Mouse (Mus musculus) stomach, embryonic 14.5 days (tissue): ENCODE measurements at regions not wholly inside any gene's neighbourhood (a gene's known extent, or its start where the extent isn't known, plus 50 kb on each side); places are given as distances from the start of the nearest gene placed in this dataset.

Experiments
- ATAC-seq: fragments of 200-750 bp; cut with Nextera tagmentation; 2 replicates; pipeline ENCODE4 v1.8.0; 2017; ENCODE audit warnings: low read depth, moderate TSS enrichment; ENCODE audit not compliant: insufficient number of reproducible peaks, insufficient read depth, low FRiP score
- H3K27ac ChIP-seq: fragments of 300-500 bp; sonication (generic); 2 replicates; pipeline ENCODE4 v1.5.1; 2014; ENCODE audit warnings: mild to moderate bottlenecking, low read length, moderate library complexity, mixed read lengths
- H3K27me3 ChIP-seq: fragments of 300-500 bp; sonication (generic); 2 replicates; pipeline ENCODE4 v1.6.1; 2014; ENCODE audit warnings: low read length, control low read depth, mixed read lengths; ENCODE audit not compliant: control insufficient read depth, insufficient read depth
- H3K36me3 ChIP-seq: fragments of 300-500 bp; sonication (generic); 2 replicates; pipeline ENCODE4 v1.6.1; 2014; ENCODE audit warnings: mild to moderate bottlenecking, control low read depth, low read length, moderate library complexity, mixed read lengths; ENCODE audit not compliant: control insufficient read depth, insufficient read depth
- H3K4me1 ChIP-seq: fragments of 300-500 bp; sonication (generic); 2 replicates; pipeline ENCODE4 v1.6.1; 2014; ENCODE audit warnings: low read length, control low read depth, mixed read lengths; ENCODE audit not compliant: control insufficient read depth, insufficient read depth
- H3K4me2 ChIP-seq: fragments of 300-500 bp; sonication (generic); replicated peaks from 2 replicates; pipeline ENCODE4 v1.6.1; 2014; ENCODE audit warnings: low read depth, low read length, control low read depth
- H3K4me3 ChIP-seq: fragments of 300-500 bp; sonication (generic); 2 replicates; pipeline ENCODE4 v1.5.1; 2014; ENCODE audit warnings: low read depth, low read length, control low read depth
- H3K9ac ChIP-seq: fragments of 300-500 bp; sonication (generic); replicated peaks from 2 replicates; pipeline ENCODE4 v1.6.1; 2014; ENCODE audit warnings: low read depth, mild to moderate bottlenecking, control low read depth, low read length, moderate library complexity, mixed read lengths
- H3K9me3 ChIP-seq: fragments of 300-500 bp; sonication (generic); 2 replicates; pipeline ENCODE4 v1.6.1; 2016; ENCODE audit warnings: low read depth, low read length, control low read depth; ENCODE audit not compliant: control insufficient read depth
- whole genome bisulfite sequencing: fragments of 180-500 bp; shearing (Covaris S2); extraction: QIAGEN DNeasy Blood & Tissue Kit; methylation state at CpG from one replicate; pipeline ENCODE4 v1.1.7; 2014; 5-methylcytosine and 5-hydroxymethylcytosine counted together

DNA sequence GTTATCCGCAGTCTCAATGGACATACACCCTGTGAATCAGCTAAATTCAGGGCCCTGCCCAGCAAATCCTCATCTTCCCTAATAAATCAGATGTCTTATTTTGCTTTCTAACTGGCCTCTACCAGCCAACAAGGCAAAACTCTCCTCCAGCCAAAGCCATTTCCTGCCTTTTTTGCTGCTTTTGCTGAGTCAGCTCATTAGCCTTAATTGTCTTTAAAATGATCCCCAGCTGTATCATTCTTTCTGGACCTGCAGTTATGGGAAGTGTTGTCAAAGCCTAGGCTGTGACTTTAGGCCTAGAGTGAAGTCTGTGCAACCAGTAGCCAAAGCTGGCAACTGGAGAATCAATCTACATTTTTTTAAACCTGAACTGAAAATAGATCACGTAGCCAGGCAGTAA, 81.4 kb downstream of the Mtpn start:
- H3K4me1 ChIP-seq: no peaks in the 10 kb centered on the region
- no peaks in the 10 kb centered on the region for H3K36me3 ChIP-seq
- H3K9ac ChIP-seq: no peak overlapping the region
- H3K27me3 ChIP-seq: no peaks in the 10 kb centered on the region
- no peak for ATAC-seq
- H3K27ac ChIP-seq: no peak overlapping the region
- H3K4me3 ChIP-seq: no peak overlapping the region
- 90% methylated on average over 2 of the region's 2 CpGs for WGBS
- H3K4me2 ChIP-seq: no peak overlapping the region
- no peaks in the 10 kb centered on the region; the same call in 1 of the 2 replicates for H3K9me3 ChIP-seq

DNA sequence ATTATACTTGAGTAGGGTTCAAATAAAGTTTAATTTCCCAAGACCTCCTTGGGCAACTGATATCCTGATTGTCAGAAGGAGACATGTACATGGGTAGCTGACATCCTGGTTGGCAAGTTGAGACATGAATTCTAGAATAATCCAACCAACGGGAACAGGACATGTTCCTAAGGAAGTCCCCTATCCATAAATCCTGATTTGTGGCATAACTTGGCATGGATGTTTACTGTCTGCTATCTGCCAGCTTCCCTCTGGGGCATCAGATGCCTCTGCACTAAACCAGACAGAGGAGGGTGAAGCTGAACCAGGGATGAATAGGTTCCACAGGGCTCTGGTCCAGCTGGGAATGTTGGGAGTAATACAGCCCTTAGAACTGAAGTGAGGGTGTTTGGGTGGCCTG, 94.7 kb downstream of the Mtpn start:
- Histone ChIP-seq H3K9ac (no peak overlapping the region), H3K27ac (no peak overlapping the region), H3K9me3 (no peaks in the 10 kb centered on the region), H3K36me3 (no peaks in the 10 kb centered on the region), H3K4me1 (no peaks in the 10 kb centered on the region), H3K4me3 (no peak overlapping the region), H3K4me2 (no peak overlapping the region), H3K27me3 (no peaks in the 10 kb centered on the region)
- 91% methylated on average over 1 of the region's 1 CpGs for WGBS
- no peak for ATAC-seq

- Histone ChIP-seq H3K27ac (no peak overlapping the region), H3K4me1 (no peaks in the 10 kb centered on the region), H3K9me3 (no peaks in the 10 kb centered on the region), H3K9ac (no peak overlapping the region), H3K4me2 (no peak overlapping the region), H3K36me3 (no peaks in the 10 kb centered on the region), H3K27me3 (no peaks in the 10 kb centered on the region), H3K4me3 (no peak overlapping the region)
- WGBS: 76% methylated on average over 3 of the region's 3 CpGs
- no peak for ATAC-seq
These were observed 100.4 kb upstream of the Fam180a start for GRCm38 (mm10) chr6:35426301-35426700.

GRCm38 (mm10) chr6:35424521-35424920, 98.6 kb upstream of the Fam180a start:
- Histone ChIP-seq H3K9ac (no peak overlapping the region), H3K36me3 (no peaks in the 10 kb centered on the region), H3K4me3 (no peak overlapping the region), H3K27ac (no peak overlapping the region), H3K4me1 (no peaks in the 10 kb centered on the region), H3K27me3 (no peaks in the 10 kb centered on the region), H3K4me2 (no peak overlapping the region), H3K9me3 (no peaks in the 10 kb centered on the region)
- ATAC-seq: no peak
- WGBS: 81% methylated on average over 2 of the region's 2 CpGs

DNA sequence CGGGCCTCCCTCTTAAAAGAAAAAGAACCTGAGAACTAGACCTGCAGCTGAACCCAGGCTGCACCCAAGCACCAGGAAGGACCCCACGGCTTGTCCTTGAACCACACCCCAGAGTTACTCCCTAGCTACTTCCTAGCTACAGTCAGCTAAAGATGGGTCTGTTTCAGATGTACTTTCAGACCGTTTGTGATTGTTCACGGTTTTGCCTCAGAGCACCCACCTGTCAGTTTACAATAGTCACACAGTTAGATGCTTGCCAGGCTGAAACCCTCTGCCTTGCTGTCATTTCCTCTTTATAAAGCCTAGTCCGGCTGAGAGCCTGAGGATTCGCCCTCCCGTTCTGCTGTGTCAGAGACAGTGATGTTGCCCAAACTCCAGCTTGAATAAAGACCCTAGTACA, 95.0 kb upstream of the Fam180a start:
- Histone ChIP-seq H3K4me3 (no peak overlapping the region), H3K9me3 (no peaks in the 10 kb centered on the region), H3K36me3 (no peaks in the 10 kb centered on the region), H3K9ac (no peak overlapping the region), H3K4me1 (no peaks in the 10 kb centered on the region), H3K27ac (no peak overlapping the region), H3K27me3 (no peaks in the 10 kb centered on the region), H3K4me2 (no peak overlapping the region)
- 82% methylated on average over 7 of the region's 7 CpGs for WGBS
- no peak for ATAC-seq

DNA sequence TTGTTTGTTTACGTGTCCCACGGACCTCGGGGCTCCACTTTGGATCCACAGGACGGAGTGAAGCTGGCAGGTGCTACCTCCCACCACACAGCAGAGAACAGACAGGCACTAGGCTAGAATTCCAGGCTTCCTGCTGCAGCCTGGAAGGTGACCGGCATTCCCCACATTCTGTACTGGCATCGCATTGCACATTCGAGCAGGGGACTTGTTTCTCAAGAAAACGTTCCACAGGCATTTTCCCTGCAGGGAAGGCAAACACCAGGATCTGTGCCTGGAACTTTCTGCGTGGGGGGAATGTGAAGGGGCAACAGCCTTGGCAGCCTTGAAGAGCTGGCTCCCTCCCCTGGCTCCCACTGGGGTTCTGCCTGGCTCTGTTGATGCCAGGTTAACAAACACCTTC, 79.1 kb upstream of the Fam180a start:
- no peak overlapping the region for H3K27ac ChIP-seq
- H3K9ac ChIP-seq: no peak overlapping the region
- H3K4me2 ChIP-seq: no peak overlapping the region
- no peak overlapping the region for H3K4me3 ChIP-seq
- H3K9me3 ChIP-seq: no peaks in the 10 kb centered on the region
- H3K4me1 ChIP-seq: no peaks in the 10 kb centered on the region
- 35% methylated on average over 9 of the region's 9 CpGs for WGBS
- no peaks in the 10 kb centered on the region for H3K27me3 ChIP-seq
- no peaks in the 10 kb centered on the region for H3K36me3 ChIP-seq
- ATAC-seq: no peak

DNA sequence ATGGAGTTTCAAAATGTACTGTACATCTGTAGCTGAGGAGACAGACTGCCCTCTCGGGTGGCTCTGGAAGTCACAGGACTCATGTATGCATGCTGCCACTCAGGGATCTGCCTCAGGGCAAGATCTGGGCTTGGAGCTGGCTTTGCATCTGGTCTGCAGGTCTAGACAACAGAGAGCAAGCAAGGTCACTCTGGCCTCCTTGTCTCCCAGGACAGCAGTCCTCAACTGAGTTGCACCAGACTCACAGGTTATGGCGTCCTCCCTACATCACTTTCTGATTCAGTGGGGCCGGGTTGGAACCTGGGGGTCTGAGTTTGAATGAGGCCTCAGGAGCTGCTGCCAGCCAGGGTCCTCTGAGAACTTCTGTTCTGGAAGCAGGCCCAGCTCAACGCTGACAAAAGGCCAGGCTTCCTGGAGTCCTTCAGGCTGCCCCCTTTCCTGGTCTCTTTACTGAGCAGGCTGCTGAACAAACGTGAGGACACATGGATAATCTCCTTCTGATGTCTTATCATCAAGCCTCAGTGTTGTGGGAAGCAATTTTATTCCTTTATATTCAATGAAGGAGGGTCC, 77.5 kb upstream of the Fam180a start:
- H3K4me1 ChIP-seq: no peaks in the 10 kb centered on the region
- no peak overlapping the region for H3K4me2 ChIP-seq
- no peaks in the 10 kb centered on the region for H3K9me3 ChIP-seq
- ATAC-seq: no peak
- H3K4me3 ChIP-seq: no peak overlapping the region
- WGBS: 76% methylated on average over 5 of the region's 5 CpGs
- H3K27ac ChIP-seq: no peak overlapping the region
- H3K27me3 ChIP-seq: no peaks in the 10 kb centered on the region
- no peak overlapping the region for H3K9ac ChIP-seq
- H3K36me3 ChIP-seq: no peaks in the 10 kb centered on the region

- no peak for ATAC-seq
- Histone ChIP-seq H3K27me3 (no peaks in the 10 kb centered on the region), H3K27ac (no peak overlapping the region), H3K9me3 (no peaks in the 10 kb centered on the region), H3K4me1 (no peaks in the 10 kb centered on the region), H3K4me2 (no peak overlapping the region), H3K4me3 (no peak overlapping the region), H3K36me3 (no peaks in the 10 kb centered on the region), H3K9ac (no peak overlapping the region)
- WGBS: 83% methylated on average over 5 of the region's 9 CpGs
These were observed 69.8 kb upstream of the Fam180a start for GRCm38 (mm10) chr6:35395726-35396125.

GRCm38 (mm10) chr6:35388827-35389226, 62.9 kb upstream of the Fam180a start:
- no peaks in the 10 kb centered on the region for H3K9me3 ChIP-seq
- H3K27me3 ChIP-seq: no peaks in the 10 kb centered on the region
- H3K4me3 ChIP-seq: no peak overlapping the region
- no peaks in the 10 kb centered on the region for H3K4me1 ChIP-seq
- no peak for ATAC-seq
- H3K4me2 ChIP-seq: no peak overlapping the region
- H3K27ac ChIP-seq: no peak overlapping the region
- H3K36me3 ChIP-seq: no peaks in the 10 kb centered on the region
- WGBS: 63% methylated on average over 3 of the region's 3 CpGs
- H3K9ac ChIP-seq: no peak overlapping the region
